Mouse (Mus musculus): ENCODE results near the gene Slc2a4. TPM values are rescaled to one million over a fixed set of nuclear protein-coding genes. Genes with fewer than 3 reads are reported as not detected.
"Not testable (repeated sequence)": the region's sequence is repeated elsewhere in the genome, so short reads cannot be mapped to it uniquely, and the experiment has no call there.

Slc2a4 gene
- polyA plus RNA-seq, 1 experiment from 2014 or later: 4.7 TPM

DNA sequence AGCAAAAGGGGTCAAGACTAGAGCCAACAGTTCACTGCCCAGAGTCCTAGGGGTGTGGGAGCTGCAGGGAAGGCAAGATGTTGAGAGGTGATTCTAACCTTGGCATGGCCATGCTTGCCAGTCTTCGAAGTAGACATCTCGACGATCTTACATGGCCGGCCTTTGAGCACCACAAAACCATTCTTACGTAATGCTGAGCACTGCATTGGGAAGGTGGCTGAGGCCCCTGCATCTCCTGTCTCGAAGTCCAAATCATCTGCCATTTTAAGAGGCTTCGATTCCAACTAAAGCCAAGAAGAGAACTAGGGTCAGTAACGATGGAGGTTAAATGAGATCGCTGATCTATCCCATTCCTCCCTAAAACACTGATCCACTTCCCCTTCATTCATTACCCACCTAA lies 28.9 kb downstream of the Slc2a4 start:
- Histone ChIP-seq H3K4me2 (ENCODE audit: low read length) (peak overlapping the region; percentile 83), H3K9me3 (ENCODE audit: control insufficient read depth, low read length) (no peaks in the 10 kb centered on the region), H3K27me3 (replicated peaks; ENCODE audit: control insufficient read depth, insufficient read depth, low read length) (no peaks in the 10 kb centered on the region), H3K4me1 (ENCODE audit: control insufficient read depth, insufficient read depth, low read depth, low read length) (peaks cover 34% of the 10 kb centered on the region), H3K4me3 (ENCODE audit: low read length) (no peak overlapping the region; the same call in 1 of the 2 replicates), H3K9ac (ENCODE audit: low read depth, low read length) (no peak overlapping the region), H3K36me3 (ENCODE audit: control insufficient read depth, insufficient read depth, low read length) (peaks cover 29% of the 10 kb centered on the region), H3K27ac (ENCODE audit: low read depth, low read length) (no peak overlapping the region)
- 86% methylated on average over 9 of the region's 9 CpGs for WGBS
- no peak for ATAC-seq

DNA sequence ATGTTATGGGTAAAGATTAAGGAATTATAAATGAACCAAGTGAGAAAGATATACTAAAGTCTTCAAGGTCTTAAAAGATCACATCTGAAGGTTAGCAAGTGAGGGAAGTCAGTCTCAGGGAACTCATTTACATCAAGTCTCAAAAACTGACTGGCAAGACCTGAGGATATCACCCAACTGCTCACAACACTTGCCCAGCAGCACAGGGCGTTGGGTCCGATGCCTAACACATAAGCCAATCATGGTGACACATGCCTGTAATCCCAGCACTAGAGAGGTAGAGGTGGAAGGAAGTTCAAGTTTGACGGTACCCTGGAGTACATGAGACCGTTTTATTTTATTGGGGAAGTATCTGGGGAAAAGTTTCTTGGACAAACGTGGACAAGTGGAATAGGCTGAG lies 29.9 kb downstream of the Slc2a4 start:
- Histone ChIP-seq H3K27me3 (replicated peaks; ENCODE audit: control insufficient read depth, insufficient read depth, low read length) (no peaks in the 10 kb centered on the region), H3K27ac (ENCODE audit: low read depth, low read length) (no peak overlapping the region), H3K9ac (ENCODE audit: low read depth, low read length) (no peak overlapping the region), H3K4me3 (ENCODE audit: low read length) (no peak overlapping the region), H3K9me3 (ENCODE audit: control insufficient read depth, low read length) (no peaks in the 10 kb centered on the region), H3K4me1 (ENCODE audit: control insufficient read depth, insufficient read depth, low read depth, low read length) (peaks cover 39% of the 10 kb centered on the region), H3K36me3 (ENCODE audit: control insufficient read depth, insufficient read depth, low read length) (peaks cover 30% of the 10 kb centered on the region), H3K4me2 (ENCODE audit: low read length) (no peak overlapping the region)
- ATAC-seq: no peak
- 86% methylated on average over 5 of the region's 5 CpGs for WGBS

GRCm38 (mm10) chr11:69917379-69917948 lies 30.5 kb downstream of the Slc2a4 start:
- no peaks in the 10 kb centered on the region for H3K27me3 ChIP-seq (replicated peaks; ENCODE audit: control insufficient read depth, insufficient read depth, low read length)
- no peak overlapping the region for H3K27ac ChIP-seq (ENCODE audit: low read depth, low read length)
- no peak overlapping the region for H3K4me3 ChIP-seq (ENCODE audit: low read length)
- H3K36me3 ChIP-seq (ENCODE audit: control insufficient read depth, insufficient read depth, low read length): peaks cover 32% of the 10 kb centered on the region
- ATAC-seq: no peak
- peaks cover 39% of the 10 kb centered on the region for H3K4me1 ChIP-seq (ENCODE audit: control insufficient read depth, insufficient read depth, low read depth, low read length)
- no peak overlapping the region for H3K4me2 ChIP-seq (ENCODE audit: low read length)
- no peak overlapping the region for H3K9ac ChIP-seq (ENCODE audit: low read depth, low read length)
- no peaks in the 10 kb centered on the region for H3K9me3 ChIP-seq (ENCODE audit: control insufficient read depth, low read length)
- WGBS: 92% methylated on average over 8 of the region's 8 CpGs

DNA sequence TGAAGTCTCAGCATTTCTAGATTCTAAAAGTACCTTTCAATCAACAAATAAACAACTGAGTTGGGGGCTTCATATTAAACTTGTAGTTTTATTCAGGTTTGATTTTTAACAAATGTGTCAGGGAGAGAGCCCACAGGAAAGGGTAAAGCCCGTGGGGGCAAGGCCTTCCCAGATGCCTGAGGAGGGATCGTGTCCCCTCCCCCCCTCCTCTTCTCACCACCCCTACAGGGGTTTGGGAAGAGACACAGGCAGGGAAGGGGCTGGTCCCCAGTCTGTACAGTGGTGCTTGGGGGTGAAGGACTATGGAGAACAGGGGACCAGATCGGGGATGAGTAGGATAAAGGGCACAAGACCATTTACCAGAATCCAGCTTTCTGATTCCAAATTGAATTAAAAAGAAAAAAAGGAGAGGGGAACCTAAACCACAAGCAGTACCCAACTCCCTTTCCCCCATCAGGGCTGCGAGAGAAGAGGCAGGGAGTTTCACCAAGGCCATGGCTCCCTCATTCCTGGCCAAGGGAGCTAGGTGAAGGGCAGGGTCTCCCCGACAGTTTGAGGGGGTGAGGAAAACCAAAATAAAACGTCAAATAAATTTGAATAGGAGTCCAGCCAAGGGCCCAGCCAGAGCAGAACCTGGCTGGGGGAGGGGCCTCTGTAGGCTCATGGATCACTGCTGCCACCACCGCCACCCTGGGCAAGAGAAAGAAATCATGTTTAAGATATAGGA lies 31.2 kb downstream of the Slc2a4 start:
- not testable (repeated sequence) for H3K27me3 ChIP-seq (replicated peaks; ENCODE audit: control insufficient read depth, insufficient read depth, low read length); H3K27ac ChIP-seq (ENCODE audit: low read depth, low read length); H3K9ac ChIP-seq (ENCODE audit: low read depth, low read length); H3K4me3 ChIP-seq (ENCODE audit: low read length); H3K4me2 ChIP-seq (ENCODE audit: low read length); H3K9me3 ChIP-seq (ENCODE audit: control insufficient read depth, low read length); ATAC-seq
- peaks cover 39% of the 10 kb centered on the region for H3K36me3 ChIP-seq (ENCODE audit: control insufficient read depth, insufficient read depth, low read length)
- peaks cover 36% of the 10 kb centered on the region for H3K4me1 ChIP-seq (ENCODE audit: control insufficient read depth, insufficient read depth, low read depth, low read length)
- WGBS: 68% methylated on average over 7 of the region's 7 CpGs

DNA sequence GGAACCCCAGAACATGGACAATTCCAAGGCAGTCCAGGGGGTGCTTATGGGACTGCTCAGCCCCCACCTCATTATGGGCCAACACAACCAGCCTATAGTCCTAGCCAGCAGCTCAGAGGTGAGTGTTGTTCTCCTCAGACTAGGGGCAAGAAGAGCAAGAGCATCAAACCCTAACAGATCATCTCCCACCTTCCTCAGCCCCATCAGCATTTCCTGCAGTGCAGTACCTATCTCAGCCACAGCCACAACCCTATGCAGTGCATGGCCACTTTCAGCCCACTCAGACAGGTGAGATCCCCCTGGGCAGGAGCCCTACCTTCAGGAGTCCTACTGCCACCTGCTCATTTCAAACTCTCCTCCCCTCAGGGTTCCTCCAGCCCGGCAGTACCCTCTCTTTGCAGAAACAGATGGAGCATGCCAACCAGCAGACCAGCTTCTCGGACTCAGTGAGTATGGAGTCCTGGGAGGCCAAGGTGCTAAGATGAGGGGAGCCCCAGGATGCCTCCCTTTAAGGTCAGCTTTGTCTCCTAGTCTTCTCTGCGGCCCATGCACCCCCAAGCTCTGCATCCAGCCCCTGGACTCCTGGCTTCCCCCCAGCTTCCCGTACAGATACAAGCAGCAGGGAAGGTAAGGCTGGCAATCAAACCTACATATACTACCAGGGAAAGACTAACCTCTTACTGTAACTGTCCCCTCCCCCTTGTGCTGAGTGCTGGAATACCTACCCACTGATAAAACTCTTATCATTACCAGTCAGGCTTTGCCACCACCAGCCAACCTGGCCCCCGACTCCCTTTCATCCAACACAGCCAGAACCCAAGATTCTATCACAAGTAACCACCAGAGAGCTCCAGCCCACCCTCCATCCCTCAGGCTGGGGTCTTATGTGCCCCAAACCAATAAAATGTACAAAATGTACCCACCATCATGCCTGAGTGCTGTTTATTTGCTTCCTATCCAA lies 32.0 kb downstream of the Slc2a4 start:
- Histone ChIP-seq H3K4me2 (ENCODE audit: low read length) (no peak overlapping the region), H3K36me3 (ENCODE audit: control insufficient read depth, insufficient read depth, low read length) (peaks cover 47% of the 10 kb centered on the region)
- WGBS: 77% methylated on average over 5 of the region's 5 CpGs

DNA sequence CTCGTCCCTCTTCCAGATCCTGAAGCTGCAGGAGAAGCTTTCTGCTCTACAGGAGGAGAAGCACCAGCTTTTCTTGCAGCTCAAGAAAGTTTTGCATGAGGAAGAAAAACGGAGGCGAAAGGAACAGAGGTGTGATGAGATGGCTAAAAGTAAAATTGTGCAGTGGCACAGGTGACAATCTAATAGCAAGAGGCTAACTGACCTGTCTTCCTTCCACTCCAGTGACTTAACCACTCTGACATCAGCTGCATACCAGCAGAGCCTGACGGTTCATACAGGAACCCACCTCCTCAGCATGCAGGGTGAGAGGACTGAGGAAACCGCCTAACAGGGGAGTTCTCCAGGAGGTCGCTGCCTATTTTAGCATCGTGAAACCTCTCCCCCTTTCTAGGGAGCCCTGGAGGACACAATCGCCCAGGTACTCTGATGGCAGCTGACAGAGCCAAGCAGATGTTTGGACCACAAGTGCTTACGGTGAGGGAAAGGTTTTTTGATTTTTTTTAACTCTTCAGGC lies 33.0 kb downstream of the Slc2a4 start:
- peaks cover 57% of the 10 kb centered on the region for H3K36me3 ChIP-seq (ENCODE audit: control insufficient read depth, insufficient read depth, low read length)
- no peak overlapping the region; the same call in 1 of the 2 replicates for H3K9ac ChIP-seq (ENCODE audit: low read depth, low read length)
- H3K4me2 ChIP-seq (ENCODE audit: low read length): peak overlapping the region; percentile 99
- 33% methylated on average over 9 of the region's 9 CpGs for WGBS
- peaks cover 33% of the 10 kb centered on the region for H3K4me1 ChIP-seq (ENCODE audit: control insufficient read depth, insufficient read depth, low read depth, low read length)
- H3K9me3 ChIP-seq (ENCODE audit: control insufficient read depth, low read length): no peaks in the 10 kb centered on the region
- peak overlapping the region; percentile 86 for H3K4me3 ChIP-seq (ENCODE audit: low read length)
- no peak overlapping the region for H3K27ac ChIP-seq (ENCODE audit: low read depth, low read length)
- no peak for ATAC-seq
- no peaks in the 10 kb centered on the region for H3K27me3 ChIP-seq (replicated peaks; ENCODE audit: control insufficient read depth, insufficient read depth, low read length)

More for the DNA sequence above, 32.0 kb downstream of the Slc2a4 start:
- Histone ChIP-seq H3K4me3 (ENCODE audit: low read length) (no peak overlapping the region), H3K27me3 (replicated peaks; ENCODE audit: control insufficient read depth, insufficient read depth, low read length) (no peaks in the 10 kb centered on the region), H3K9ac (ENCODE audit: low read depth, low read length) (no peak overlapping the region), H3K27ac (ENCODE audit: low read depth, low read length) (no peak overlapping the region), H3K9me3 (ENCODE audit: control insufficient read depth, low read length) (no peaks in the 10 kb centered on the region), H3K4me1 (ENCODE audit: control insufficient read depth, insufficient read depth, low read depth, low read length) (peaks cover 36% of the 10 kb centered on the region)
- ATAC-seq: no peak

- Histone ChIP-seq H3K9me3 (ENCODE audit: control insufficient read depth, low read length) (no peaks in the 10 kb centered on the region), H3K36me3 (ENCODE audit: control insufficient read depth, insufficient read depth, low read length) (peaks cover 63% of the 10 kb centered on the region), H3K9ac (ENCODE audit: low read depth, low read length) (peak overlapping the region; percentile 89), H3K27me3 (replicated peaks; ENCODE audit: control insufficient read depth, insufficient read depth, low read length) (no peaks in the 10 kb centered on the region), H3K4me2 (ENCODE audit: low read length) (peak overlapping the region; percentile 99), H3K4me1 (ENCODE audit: control insufficient read depth, insufficient read depth, low read depth, low read length) (peaks cover 28% of the 10 kb centered on the region), H3K4me3 (ENCODE audit: low read length) (peak overlapping the region; percentile 86), H3K27ac (ENCODE audit: low read depth, low read length) (peak overlapping the region; percentile 88)
- ATAC-seq: no peak
- 2% methylated on average over 16 of the region's 17 CpGs for WGBS
Observed at GRCm38 (mm10) chr11:69914372-69914764, 33.6 kb downstream of the Slc2a4 start.

DNA sequence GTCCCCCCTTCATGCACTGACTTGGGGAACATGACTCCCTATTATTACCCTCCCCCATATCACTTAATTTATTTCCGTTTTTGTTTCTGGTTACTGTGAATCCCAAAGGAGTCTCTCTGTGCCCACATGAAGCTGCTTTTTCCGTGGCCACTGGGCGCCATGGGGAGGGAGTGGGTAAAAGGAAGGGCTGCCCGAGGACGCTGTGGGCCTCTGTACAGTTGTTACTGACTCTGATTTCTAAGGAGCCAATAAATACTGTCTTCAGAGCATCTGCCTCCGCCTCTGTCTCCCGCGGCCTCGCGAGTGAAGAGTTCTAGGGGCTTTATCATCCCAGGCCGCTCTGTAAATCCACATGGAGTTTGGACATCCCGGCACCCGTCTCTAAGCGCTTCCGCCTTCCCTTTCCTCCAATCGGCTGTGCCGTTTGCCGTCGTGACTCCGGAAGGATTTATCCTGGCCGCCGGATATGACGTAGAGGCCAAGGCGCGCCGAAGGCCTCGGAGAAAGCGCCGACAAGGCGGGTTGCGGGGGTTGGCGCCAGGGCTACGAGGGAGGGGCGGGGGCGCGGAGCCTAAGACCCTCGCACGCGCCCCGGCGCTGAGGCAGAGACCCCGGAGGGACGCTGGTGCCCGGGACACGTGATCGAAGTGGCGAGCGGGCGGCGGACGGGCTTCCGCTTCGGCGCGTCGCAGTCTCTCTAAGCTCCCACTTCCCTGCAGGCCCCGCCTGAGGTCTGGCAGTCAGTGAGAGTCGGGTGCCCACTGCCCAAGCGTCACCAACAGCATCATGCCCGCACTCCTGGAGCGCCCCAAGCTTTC lies 34.2 kb downstream of the Slc2a4 start, which contains the start of gene Gps2:
Gps2 (plus strand) TSS at position 335 of the 818 bp plus-strand sequence.
- Histone ChIP-seq H3K27ac (ENCODE audit: low read depth, low read length) (peak within 1 kb of the TSS; percentile 88), H3K9me3 (ENCODE audit: control insufficient read depth, low read length) (no peaks in the 10 kb centered on the region), H3K4me3 (ENCODE audit: low read length) (peak within 1 kb of the TSS; percentile 86), H3K36me3 (ENCODE audit: control insufficient read depth, insufficient read depth, low read length) (peaks cover 69% of the 10 kb centered on the region), H3K4me2 (ENCODE audit: low read length) (peak within 1 kb of the TSS; percentile 99), H3K9ac (ENCODE audit: low read depth, low read length) (peak within 1 kb of the TSS; percentile 89), H3K27me3 (replicated peaks; ENCODE audit: control insufficient read depth, insufficient read depth, low read length) (no peaks in the 10 kb centered on the region), H3K4me1 (ENCODE audit: control insufficient read depth, insufficient read depth, low read depth, low read length) (peaks cover 23% of the 10 kb centered on the region)
- ATAC-seq: peak; percentile 92
- WGBS: 2% methylated on average over 60 of the region's 61 CpGs

Data from hindbrain, embryonic 16.5 days (tissue).